Mouse (Mus musculus): Measurements from ENCODE around the gene Clpsl2. TPM values are rescaled to one million over a fixed set of nuclear protein-coding genes. Genes with fewer than 3 reads are reported as not detected.

The Clpsl2 gene
- polyA plus RNA-seq (2012; rRNA removed; ENCODE audit: low replicate concordance), result 0.30 and 1.6 TPM in 2 replicates

DNA sequence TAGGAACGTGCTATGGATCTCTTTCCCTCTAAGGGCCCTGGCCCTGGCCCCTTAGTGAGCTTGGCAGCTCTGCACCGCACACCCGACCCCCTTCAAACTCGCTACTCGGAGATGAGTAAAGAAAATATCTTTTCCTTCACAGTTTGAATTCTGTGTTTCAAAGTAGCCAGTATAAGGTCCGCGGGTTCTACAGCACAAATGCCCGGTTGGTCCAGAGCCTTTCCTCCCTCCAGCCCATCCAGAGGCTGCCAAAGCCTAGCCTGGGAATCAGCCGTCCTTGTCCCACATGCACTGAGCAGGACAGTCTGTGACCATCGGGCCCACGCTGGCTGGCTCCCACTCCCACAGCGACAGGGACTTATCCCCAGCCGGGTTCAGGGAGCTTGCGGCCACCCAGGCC is at the start of gene Clpsl2:
Gene Clpsl2 (plus strand): TSS at position 301 of the 400 bp plus-strand sequence.

DNA sequence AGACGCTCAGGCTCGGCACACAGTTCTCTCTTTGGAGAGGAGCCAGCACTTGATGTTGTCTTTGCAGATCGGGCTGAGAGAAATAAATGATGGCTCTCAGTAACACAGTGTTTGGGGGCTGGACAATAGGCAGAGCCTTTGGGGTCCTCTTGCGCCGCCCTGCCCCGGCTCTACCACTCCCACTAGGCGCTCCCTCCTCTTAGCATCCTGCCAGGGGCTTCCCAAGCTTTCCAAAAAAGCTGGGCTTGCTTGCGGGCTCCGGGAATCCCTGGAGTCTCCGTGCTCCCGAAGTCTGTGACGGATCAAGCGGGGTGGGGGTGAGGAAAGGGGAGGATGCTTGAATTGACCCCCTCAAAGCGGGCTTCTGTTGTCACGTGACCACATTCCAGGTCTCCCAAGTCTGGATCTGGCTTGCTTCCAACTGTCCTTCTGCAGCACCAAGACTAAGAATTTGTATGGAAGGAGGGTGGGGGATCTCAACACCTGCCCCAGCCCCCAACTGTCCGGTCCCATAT is 31.7 kb upstream of the Clpsl2 start, which contains the start of gene Fkbp5:
Gene Fkbp5 (minus strand): TSS at position 87 of the 515 bp plus-strand sequence.

DNA sequence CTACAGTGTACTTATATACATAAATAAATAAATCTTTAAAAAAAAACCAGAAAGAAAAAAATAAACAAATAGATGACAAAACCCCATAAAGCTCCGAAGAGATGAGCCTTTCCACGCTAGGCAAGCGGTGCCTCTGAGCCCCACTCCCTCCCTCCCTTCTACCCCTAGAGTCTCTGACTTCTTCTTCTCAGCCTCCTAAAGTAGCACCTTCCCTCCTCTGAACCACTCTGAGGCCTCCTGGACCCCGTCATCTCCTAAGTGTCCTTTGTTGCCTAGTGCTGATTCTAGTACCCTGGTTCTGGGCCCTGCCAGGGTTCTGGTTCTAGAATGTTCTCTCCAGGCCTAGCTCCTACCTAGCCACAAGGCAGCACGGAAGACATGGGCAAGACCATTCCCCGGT is 18.7 kb upstream of the Clpsl2 start, which contains the start of gene Armc12:
Gene Armc12 (plus strand): TSS at position 301 of the 400 bp plus-strand sequence.

DNA sequence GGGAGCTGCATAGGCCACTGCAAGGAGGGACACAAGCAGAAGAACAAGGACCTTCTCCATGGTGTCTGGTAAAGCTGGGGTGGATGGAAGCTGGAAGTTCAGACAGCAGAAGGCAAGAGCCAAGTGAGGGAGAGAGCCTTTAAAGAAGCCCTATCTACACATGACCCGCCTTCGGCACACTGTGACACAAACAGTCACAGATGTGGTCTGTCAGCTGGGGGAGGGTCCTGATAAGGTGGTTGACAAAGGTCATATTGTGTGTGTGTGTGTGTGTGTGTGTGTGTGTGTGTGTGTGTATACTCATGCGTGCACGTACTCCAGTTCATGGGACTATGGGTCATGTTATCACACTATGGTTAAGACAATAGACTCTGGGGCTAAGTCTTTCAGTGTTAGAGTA is 11.4 kb downstream of the Clpsl2 start, which contains the start of gene Clps:
Gene Clps (minus strand): TSS at position 169 of the 400 bp plus-strand sequence.

DNA sequence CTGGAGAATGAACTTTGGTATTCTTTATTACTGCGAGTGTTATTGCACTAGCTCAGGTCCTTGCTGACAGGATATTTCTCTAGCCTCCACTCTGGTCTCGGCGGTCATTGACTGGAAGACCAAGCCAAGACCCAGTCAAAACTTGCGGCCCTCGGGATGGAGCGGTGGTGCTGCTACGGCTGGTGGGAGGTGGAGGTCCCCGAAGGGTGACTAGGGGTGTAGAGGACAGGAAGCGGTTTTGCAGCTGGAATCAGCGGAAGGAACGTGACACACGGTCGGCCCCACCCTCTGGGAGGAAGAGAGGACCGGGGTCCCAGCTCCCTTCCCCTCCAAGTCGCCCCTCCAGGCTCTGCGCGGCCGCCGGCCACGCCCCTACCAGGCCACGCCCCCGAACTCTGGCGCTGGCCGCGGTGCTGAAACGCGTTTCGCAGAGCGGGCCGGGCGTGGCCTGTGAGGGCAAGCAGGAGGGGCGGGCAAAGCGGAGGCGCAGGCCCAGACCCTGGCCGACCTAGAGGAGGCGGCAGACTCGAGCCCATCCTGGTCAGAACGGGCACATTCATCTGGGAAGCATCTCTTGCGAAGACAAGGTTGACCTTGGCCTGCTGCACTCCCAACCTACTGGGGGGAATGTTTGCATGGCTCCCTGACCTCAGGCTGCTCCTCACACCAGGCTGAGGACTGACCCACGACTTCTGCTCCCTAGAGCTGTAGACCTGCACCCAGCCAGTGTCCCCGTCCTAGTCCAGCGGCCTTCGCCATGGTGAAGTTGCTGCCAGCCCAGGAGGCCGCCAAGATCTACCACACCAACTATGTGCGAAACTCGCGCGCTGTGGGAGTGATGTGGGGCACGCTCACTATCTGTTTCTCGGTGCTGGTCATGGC is 26.3 kb downstream of the Clpsl2 start, which contains the start of gene Lhfpl5:
Gene Lhfpl5 (plus strand): TSS at position 398 of the 882 bp plus-strand sequence.

Other genes starting within 250 kb of the Clpsl2 start
- gene Fance, start 235.9 kb upstream of the Clpsl2 start, polyA plus RNA-seq (2012; rRNA removed; ENCODE audit: low replicate concordance), result 10.3 and 22.8 TPM in 2 replicates
- 1,149 and 3,794 TPM in 2 replicates for gene Rpl10a, start 220.9 kb upstream of the Clpsl2 start, polyA plus RNA-seq (2012; rRNA removed; ENCODE audit: low replicate concordance)
- gene Tead3, start 198.6 kb upstream of the Clpsl2 start, polyA plus RNA-seq (2012; rRNA removed; ENCODE audit: low replicate concordance), result 8.7 and 47.1 TPM in 2 replicates
- 1.4 and 4.7 TPM in 2 replicates for gene Tulp1, start 184.2 kb upstream of the Clpsl2 start, polyA plus RNA-seq (2012; rRNA removed; ENCODE audit: low replicate concordance)
- gene Fkbp5, start 31.9 kb upstream of the Clpsl2 start, polyA plus RNA-seq (2012; rRNA removed; ENCODE audit: low replicate concordance), result 8.1 and 15.4 TPM in 2 replicates
- not detected in 2 replicates for gene Armc12, start 18.6 kb upstream of the Clpsl2 start, polyA plus RNA-seq (2012; rRNA removed; ENCODE audit: low replicate concordance)
- 0.79 and 0.90 TPM in 2 replicates for gene Clps, start 11.4 kb downstream of the Clpsl2 start, polyA plus RNA-seq (2012; rRNA removed; ENCODE audit: low replicate concordance)
- not detected in 2 replicates for gene Lhfpl5, start 26.2 kb downstream of the Clpsl2 start, polyA plus RNA-seq (2012; rRNA removed; ENCODE audit: low replicate concordance)
- 23.1 and 39.4 TPM in 2 replicates for gene Srpk1, start 73.3 kb downstream of the Clpsl2 start, polyA plus RNA-seq (2012; rRNA removed; ENCODE audit: low replicate concordance)
- 1.3 and 2.5 TPM in 2 replicates for gene Slc26a8, start 140.8 kb downstream of the Clpsl2 start, polyA plus RNA-seq (2012; rRNA removed; ENCODE audit: low replicate concordance)
- gene Mapk14, start 141.9 kb downstream of the Clpsl2 start, polyA plus RNA-seq (2012; rRNA removed; ENCODE audit: low replicate concordance), result 86.8 and 107 TPM in 2 replicates
- gene AC170998.1, start 176.7 kb downstream of the Clpsl2 start, polyA plus RNA-seq (2012; rRNA removed; ENCODE audit: low replicate concordance), result 0.62 and 1.0 TPM in 2 replicates
- gene Mapk13, start 219.9 kb downstream of the Clpsl2 start, polyA plus RNA-seq (2012; rRNA removed; ENCODE audit: low replicate concordance), result 0.69 and 17.8 TPM in 2 replicates